Mouse (Mus musculus) megakaryocyte progenitor cell, adult 5-6 weeks (primary cell): Measurements from ENCODE around the gene Aox2. TPM values are rescaled to one million over a fixed set of nuclear protein-coding genes. Genes with fewer than 3 reads are reported as not detected.

ENCODE experiments used
- ATAC-seq: replicated peaks from 2 replicates; pipeline ENCODE4 v1.8.0; 2016; ENCODE audit warnings: mild to moderate bottlenecking, moderate TSS enrichment, inconsistent platforms; ENCODE audit not compliant: poor library complexity
- total RNA-seq, 2 experiments: library from RNA; stranded (forward) in 1 of 2; stranded (reverse) in 1 of 2; fragments of 157-497, 149-512 nt in 1 of 2; fragments of 200-1000 nt in 1 of 2; gene quantifications; 2 replicates each; pipeline versions ENCODE4 v1.2.3 to v1.2.4; 2015 to 2017

The Aox2 gene
- total RNA-seq, 2 experiments from 2014 or later, result not detected

- no peak for ATAC-seq
Measured at GRCm38 (mm10) chr1:58284505-58284904, 6.4 kb downstream of the Aox2 start.

- no peak for ATAC-seq
Measured at GRCm38 (mm10) chr1:58288091-58288490, 10.0 kb downstream of the Aox2 start.

GRCm38 (mm10) chr1:58289863-58290469, 11.8 kb downstream of the Aox2 start:
- ATAC-seq, result no peak

- no peak for ATAC-seq
Measured at GRCm38 (mm10) chr1:58291394-58292300, 13.5 kb downstream of the Aox2 start.

GRCm38 (mm10) chr1:58294730-58295129, 16.6 kb downstream of the Aox2 start:
- ATAC-seq, result peak; percentile 60

- ATAC-seq, result peak; percentile 98
Measured at GRCm38 (mm10) chr1:58296278-58296677, 18.2 kb downstream of the Aox2 start.

- no peak for ATAC-seq
Measured at GRCm38 (mm10) chr1:58296821-58297220, 18.7 kb downstream of the Aox2 start.

GRCm38 (mm10) chr1:58298347-58298746, 20.2 kb downstream of the Aox2 start:
- ATAC-seq, result no peak

- ATAC-seq, result no peak
Measured at GRCm38 (mm10) chr1:58301073-58301472, 22.9 kb downstream of the Aox2 start.

GRCm38 (mm10) chr1:58302015-58302414, 23.9 kb downstream of the Aox2 start:
- no peak for ATAC-seq

- ATAC-seq, result no peak
Measured at GRCm38 (mm10) chr1:58303009-58303408, 24.9 kb downstream of the Aox2 start.

GRCm38 (mm10) chr1:58303726-58304125, 25.6 kb downstream of the Aox2 start:
- peak; percentile 97 for ATAC-seq

- peak; percentile 31 for ATAC-seq
Measured at GRCm38 (mm10) chr1:58304296-58304695, 26.2 kb downstream of the Aox2 start.

GRCm38 (mm10) chr1:58307181-58307580, 29.1 kb downstream of the Aox2 start:
- ATAC-seq, result no peak

- no peak for ATAC-seq
Measured at GRCm38 (mm10) chr1:58308594-58308993, 30.5 kb downstream of the Aox2 start.

- no peak for ATAC-seq
Measured at GRCm38 (mm10) chr1:58309853-58310252, 31.7 kb downstream of the Aox2 start.

GRCm38 (mm10) chr1:58311221-58311864, 33.2 kb downstream of the Aox2 start:
- ATAC-seq, result peak; percentile 77

- no peak for ATAC-seq
Measured at GRCm38 (mm10) chr1:58313173-58313572, 35.0 kb downstream of the Aox2 start.

- no peak for ATAC-seq
Measured at GRCm38 (mm10) chr1:58315532-58315931, 37.4 kb downstream of the Aox2 start.

- no peak for ATAC-seq
Measured at GRCm38 (mm10) chr1:58333222-58333621, 55.1 kb downstream of the Aox2 start.

GRCm38 (mm10) chr1:58339901-58340300, 61.8 kb downstream of the Aox2 start:
- ATAC-seq, result no peak

- ATAC-seq, result no peak
Measured at GRCm38 (mm10) chr1:58341576-58341975, 63.5 kb downstream of the Aox2 start.
